Mouse (Mus musculus) mouse embryonic stem cell (cell line): ENCODE results near the gene Gm10300.

ENCODE experiments used
- in situ Hi-C, 2 experiments: fragments of 300-500 bp; cut with MboI; formaldehyde crosslinking; loops; 1 replicate in 1 of 2; 3 replicates in 1 of 2; pipeline ENCODE4 v1.14.3; 2019 to 2020; ENCODE audit warnings: low sequenced_read_pairs in 2 of 2, low pct_unique_long_range_greater_than_20kb in 1 of 2, mixed read lengths in 1 of 2; ENCODE audit not compliant: unreplicated experiment in 1 of 2

Gm10300 gene

DNA sequence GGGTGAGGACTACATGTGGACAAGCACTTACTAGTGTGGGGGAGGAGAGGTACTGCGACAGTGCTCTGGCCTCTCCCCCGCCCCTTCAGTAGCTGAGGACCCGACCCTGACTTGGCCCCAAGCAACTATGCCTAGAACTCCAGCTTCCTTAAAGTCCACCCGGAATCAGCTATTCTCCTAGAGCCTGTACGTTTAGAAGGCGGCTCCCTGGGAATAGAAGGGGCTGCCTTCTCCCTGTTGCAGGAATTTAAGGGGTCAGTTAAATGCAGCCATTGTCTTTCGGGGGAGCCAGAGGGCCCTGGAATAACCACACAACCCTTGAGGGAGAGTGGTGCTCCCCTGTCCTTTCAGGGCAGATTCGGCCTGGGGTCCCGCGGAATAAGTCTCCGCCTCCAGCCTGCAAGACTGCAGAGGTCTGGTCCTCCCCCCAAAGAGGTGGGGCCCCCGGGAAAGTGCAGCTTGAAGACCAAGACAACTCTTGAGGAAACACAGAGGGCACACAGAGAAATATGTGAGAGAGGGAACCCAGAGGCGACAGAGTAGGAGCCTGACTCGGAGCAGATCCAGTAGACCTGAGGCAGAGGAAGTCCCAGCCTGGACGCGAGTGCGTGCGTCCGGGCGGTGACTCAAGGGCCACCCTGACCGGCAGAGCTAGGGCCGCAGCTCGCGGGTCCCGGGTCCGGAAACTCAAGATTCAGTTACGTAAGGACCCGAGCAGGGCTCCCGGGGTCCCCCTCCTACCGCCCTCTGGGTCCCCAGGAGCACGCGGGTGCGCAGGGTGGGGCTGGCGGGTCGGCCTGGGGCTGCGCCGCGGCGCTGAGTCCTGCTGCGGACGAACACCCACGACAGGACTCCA lies at the start of gene Gm10300:
Gene Gm10300 (plus strand): TSS at position 621 of the 856 bp plus-strand sequence.
- in situ Hi-C loops, result no loop called here

DNA sequence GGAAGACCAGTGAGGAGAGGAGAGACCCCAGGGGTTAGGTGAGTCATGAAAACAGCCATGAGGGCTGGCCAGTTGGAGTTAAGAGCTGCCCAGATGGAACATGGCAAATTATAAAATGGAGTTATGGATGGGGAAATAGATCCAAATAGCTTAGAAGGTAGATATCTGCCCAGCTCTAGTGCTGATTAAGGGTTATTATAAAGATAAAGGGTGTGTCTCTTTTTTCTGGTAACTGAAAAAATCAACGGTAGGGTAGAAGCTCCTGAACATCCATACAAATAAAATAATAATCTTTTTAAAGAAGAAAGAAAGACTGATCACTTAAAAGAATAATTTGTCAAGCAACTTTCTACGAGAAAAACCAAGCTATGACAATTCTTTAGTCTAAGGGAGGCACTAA lies 49.2 kb upstream of the Gm10300 start:
- in situ Hi-C loops, result no loop called here

DNA sequence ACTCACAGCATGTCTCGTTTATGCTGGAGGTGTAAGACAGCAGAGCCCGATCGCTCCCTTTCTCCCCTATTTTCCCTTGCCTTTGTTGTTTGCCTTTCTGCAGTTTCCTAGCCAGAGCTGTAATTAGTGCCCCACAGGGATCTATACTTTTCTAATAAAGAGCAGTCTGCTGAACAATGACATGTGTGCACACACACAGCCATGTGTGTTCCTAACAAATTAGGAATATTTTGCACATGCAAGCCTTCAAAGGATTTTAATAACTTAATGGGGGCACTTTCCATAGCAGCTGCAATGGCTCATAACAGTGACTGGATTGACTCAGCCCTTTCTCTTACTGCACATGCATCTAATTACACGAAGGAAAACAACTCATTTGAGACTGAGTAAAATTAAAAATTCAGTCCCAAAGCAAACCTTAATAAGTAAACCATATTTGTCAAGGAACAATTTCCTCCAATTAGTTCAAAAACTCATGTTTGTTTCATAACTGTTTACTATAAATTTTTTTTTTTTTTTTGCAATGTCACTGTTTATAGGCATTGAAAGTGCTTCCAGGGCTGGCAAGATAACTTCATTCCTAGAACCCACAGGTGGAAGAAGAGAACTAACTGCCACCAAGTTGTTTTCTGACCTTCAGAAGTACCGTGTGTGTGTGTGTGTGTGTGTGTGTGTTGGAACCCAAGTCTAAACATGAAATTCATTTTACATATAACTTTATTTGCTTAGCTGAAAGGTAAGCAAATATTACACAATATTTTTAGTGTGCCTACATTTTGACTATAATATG lies 48.6 kb upstream of the Gm10300 start:
- in situ Hi-C loops, result no loop called here

DNA sequence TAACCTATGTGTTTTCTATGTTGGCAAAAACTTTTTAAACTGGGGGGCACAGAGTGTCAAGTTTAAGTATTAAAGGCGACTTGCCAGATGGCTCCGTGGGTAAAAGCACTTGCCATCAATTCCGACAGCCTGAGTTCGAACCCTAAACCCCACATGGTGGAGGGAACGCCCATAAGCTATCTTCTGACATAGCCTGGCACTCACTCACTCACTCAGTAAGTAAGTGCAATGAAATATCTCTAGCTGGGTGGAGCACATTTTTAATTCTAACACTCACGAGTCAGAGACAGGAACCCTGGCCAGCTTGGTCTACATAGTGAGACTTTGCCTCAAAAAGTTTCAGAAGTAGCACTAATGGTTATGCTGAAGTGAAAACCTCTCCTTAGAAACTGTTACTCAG lies 47.3 kb upstream of the Gm10300 start:
- in situ Hi-C loops, result no loop called here

DNA sequence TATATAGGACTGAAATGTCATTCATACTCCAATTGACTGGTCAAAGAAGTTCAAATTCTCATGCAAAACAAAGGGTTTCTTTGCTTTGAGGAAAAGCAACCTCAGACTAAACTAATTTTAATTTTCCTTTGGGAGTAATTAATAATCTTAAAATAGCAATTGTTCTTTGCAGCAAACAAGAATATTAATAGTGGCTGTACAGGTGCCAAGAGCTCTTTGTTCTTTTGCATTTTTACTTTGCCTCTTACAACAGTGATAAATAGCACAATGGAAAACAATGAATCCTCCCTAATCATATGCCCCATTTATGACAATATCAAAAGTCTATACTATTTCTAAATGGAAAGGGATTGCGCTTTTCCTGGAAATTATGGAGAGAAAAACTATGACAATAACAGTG lies 46.7 kb upstream of the Gm10300 start:
- in situ Hi-C loops, result no loop called here

DNA sequence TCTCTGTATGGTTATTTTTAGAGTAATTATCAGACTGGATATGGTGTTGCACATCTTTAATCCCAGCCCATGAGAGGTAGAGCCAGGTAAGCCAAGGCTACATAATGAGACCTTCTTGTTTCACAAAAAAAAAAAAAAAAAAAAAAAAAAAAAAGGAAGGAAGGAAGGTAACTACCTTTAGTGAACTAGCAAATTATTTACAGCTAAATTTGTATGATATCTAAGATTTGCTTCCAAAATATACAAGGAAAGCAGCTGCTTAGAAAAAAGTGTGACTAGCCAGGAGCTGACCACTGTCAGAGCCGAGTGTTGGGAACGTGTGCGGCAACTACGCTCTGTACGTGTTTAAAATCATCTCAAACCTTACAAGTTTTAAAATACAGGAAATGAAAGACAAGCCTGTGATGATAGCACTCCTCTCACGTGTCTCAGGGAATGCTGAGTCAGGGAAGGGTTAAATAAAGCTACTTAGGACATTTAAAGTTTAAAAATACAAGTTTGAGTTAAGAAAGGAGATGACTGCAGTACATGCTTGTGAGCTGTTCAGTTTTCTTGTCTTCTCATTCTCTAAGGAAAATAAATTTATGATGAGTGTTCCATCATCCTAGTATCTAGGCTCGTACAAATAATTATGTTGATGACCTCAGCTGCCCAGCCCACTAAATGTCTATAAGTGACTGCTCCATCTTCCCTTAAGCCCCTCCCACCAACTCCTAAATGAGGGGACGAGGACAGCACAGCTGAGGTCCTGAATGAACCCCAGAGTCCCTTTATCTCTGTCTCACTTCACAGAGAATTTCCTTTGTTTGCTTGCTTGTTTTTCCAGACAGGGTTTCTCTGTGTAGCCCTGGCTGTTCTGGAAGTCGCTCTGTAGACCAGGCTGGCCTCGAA lies 44.4 kb upstream of the Gm10300 start:
- in situ Hi-C loops, result no loop called here

DNA sequence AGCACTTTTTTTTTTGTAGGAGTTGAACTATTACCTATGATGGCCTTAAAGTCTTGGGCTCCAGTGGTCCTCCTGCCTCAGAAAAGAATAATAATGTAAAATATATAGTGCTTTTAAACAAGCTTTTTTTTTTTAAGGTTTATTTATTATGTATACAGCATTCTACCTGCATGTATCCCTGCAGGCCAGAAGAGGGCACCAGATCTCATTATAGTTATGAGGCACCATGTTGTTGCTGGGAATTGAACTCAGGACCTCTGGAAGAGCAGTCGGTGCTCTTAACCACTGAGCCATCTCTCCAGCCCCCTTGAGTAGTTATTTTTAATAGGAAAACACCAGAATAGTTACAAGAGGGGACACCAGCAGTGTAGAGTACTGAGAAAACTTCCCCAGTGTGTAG lies 41.3 kb upstream of the Gm10300 start:
- in situ Hi-C loops, result no loop called here

DNA sequence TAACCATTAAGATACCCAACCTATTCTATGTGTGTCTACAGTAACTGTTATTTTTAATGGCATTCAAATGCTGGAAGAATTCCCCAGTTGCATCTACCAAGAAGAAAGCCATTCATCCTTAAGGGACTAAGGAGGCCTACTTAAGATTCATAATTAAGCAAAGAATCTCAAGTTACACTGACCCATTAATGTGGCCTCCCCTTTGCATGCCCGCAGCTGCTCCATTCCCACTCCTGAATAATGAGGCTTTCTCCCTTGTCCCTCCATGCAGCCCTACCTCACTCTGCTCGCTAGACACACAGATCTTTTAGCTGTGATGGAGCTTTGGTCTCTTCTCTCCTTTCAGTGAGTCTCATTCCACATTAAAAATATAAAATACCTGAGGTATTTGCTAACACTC lies 40.3 kb upstream of the Gm10300 start:
- in situ Hi-C loops, result no loop called here

DNA sequence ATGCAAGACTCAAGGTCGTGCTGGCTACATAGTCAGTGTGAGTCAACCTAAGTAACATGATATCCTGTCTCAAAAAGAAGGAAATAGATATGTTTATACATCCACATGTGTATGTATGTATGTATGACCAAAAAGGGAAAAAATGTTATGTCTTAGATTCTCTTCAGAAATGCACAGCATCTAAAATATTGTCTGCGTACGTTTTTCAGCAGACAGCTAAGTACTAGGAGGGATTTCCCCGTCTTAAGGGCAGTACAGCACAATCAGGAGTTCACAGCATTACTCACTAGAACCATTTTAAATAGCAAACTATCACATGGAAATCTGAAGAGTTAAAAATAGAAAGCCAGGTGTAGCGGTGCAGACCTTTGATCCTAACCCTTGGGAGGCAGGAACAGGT lies 37.4 kb upstream of the Gm10300 start:
- in situ Hi-C loops, result no loop called here

DNA sequence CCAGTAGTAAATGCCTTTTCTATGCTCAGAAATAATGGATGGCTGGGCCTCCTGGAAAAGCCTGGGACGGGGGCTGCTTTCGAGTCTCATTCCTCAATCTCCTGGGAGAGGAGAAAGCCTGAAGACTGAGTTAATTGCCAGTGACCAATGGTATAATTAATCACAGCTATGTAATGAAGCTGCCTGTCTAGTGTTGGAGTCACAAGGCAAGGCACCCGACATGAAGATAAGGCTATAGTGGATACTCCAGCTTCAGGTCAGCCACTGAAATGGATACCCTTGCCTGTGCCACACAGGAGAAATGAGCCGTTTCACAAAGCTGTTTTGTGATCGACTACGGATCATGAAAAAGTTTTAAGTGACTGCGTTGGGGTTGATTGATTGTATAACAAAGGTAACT lies 36.5 kb upstream of the Gm10300 start:
- in situ Hi-C loops, result no loop called here

DNA sequence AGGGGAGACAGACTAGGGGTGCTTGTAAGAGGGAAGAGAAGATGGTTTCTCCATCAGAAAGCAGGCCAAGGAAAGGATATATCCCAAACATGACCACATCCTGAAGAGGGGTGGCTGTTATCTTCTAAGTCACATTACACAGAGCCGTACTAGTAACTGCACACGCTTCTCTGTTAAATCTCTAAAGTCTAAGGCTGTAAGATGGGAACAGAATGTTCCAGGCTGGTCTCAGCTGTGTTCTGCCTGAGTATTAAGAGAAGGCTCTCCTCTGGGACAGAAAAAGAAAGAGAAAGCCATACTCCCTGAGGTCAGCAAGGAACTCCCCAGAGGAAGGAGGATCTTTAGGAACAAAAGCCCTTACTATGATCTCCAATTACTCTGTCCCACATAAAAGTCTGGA lies 35.7 kb upstream of the Gm10300 start:
- in situ Hi-C loops, result no loop called here

DNA sequence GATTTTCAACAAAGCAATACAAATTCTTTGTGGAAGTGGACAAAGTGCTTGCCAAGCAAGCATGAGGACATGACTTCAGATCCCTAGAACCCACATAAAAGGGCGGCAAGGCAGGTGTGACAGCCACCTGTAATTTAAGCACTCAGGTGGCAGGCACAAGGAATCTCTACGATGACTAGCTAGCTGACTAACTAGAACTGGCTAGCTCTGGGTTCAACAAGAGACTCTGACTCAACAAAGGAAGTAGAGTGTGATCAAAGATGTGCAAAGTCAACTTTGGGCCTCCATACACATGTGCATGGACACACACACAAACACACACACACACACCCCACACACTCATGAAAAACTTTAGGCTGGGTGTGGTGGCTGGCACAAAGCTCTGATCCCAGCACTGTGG lies 35.0 kb upstream of the Gm10300 start:
- in situ Hi-C loops, result no loop called here

DNA sequence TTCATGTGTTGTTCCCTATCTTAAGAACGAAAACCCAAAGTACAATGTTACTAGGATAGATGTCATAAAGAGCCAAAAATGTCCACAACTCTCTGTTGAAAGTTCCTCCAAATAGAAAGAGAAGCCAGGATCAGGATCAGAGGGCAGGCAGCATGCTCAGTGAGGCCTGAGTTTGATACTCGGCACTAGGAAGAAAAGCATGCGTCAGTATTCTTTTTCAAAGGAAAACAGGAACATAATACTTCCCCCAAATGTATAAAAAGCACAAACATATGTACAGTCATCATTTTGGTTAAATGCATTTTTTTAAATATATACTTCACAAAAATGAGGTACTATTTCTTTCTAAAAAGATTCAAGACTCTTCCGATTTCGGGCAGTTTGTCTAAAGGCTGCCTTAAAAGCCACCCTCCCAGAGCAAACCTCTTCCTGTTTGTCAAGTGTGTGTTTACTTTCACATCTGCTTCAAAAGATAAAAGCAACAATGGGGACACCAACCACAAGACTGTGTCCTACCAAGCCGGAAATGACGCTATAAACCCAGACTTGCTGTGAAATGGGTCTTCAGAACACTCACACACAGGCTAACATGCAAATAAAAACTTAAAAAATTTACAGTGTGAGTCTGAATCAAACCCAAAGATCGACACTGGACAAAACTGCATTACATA lies 34.4 kb upstream of the Gm10300 start:
- in situ Hi-C loops, result no loop called here

DNA sequence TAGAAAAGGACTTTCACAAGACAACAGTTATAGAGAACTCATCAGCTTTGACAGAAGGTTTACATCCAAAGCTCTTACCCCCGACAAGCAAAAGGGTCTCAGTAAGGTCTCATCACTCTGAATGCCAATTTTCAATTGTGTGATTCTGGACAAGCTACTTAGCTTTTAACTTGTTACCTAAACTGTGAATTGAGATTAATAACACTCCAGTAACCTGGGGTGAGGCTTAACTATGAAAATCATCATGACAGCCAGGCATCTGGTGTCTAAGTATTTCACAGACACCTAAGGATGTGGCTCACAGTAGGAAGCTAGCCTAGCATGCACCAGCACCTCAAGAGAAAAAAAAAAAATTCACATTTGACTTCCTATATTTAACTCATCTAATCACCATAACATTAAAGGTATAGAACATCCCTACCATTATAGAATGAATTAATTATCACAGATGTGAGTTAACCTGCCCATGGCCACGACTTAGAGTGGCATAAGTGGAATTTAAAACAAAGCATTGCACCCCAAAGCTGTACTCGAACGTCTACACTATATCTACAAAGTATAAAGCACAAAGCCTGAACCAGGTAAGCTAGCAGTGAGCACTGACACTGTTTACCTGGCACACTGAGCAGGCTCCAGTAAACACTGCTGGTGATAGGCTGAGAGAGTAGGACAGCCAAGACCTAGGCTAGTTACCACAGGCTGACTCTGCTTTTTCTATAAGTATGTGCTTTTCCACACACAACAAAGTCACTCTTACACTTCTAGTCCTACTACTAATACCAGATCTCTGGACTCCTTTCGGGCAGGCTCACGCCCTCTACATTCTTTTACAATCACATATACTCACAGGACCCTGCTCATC lies 32.8 kb upstream of the Gm10300 start:
- in situ Hi-C loops, result no loop called here

DNA sequence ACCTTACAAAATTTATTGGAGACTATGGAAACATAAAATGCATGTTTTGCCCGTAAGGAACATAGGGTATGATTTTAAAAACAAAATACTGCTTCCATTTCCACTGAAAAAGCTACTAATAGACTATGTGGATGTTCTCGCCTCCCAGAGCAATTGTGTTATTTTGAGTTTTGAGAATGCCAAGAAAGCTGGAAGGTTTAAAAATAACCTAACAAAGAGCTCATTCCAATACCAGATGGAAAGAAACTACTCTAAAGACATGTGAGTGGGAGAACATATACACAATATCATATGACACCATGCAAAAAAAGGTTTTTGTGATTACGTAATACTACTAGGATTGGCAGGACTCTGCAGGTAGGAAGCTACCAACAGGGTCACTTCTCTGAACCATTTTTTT lies 30.8 kb upstream of the Gm10300 start:
- in situ Hi-C loops, result no loop called here

DNA sequence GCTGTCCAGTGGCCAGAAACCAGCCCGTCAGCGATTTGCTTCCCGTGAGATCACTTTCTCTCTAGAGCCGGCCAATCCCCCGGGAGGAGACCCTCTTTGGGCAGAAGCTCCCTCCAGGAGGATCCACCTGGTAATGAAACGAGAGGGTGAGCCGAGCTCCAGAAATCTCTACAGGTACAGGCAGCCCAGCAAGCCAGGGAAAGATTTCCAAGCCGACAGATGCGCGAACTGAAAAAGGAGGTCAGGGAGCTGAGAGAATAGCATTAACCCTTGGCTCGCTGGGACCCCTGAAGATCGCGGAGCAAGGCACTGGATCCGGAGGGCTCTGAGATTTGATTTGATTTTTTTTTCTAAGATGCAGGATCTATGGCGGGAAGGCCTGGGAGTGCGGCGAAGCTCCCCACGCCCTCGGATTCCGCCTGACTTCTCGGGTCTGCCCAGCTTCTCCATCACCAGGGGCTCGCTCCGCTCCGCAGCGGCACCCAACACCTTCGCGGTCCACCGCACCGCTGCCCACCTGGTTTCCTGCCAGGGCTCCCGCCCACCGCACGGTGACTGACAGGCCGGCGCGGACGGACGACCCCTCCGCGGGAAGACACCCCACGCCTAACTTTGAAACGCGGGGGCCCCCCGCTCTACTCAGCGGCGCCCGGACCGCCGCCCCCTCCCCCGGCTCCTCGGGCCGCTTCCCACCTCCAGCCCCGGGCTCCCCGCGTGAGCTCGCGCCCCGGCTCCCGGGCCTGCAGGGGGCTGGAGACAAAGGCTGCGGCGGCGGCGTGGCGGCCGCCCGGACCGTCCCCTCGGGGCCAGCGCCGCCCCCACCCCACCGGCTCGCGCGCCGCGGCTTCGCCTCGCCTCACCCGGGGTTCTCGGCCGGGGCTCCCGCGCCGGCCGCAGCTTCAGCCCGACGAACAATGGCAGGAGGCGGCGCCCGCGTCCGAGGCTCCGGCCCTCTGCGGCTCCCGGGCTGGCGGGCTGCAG lies 26.2 kb upstream of the Gm10300 start:
- in situ Hi-C loops, result no loop called here

DNA sequence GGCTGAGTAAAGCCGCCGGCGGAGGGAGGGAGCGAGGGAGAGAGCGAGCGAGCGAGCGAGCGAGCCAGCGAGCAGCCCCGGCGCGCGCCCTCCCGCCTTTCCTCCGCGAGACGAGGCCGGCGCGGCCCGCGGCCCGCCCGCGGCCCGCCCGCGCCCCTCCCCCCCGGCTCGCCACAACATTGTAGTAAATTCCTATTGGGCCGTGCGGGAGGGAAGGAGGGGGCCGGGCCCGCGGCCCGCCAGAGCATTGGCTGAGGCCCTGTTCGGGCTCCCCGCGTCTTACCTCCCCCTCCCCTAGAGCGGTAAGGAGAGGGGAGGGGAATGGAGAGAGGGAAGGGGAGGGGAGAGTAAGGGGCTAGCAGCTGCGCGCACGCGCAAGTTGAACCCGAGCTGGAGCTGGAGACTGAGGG lies 25.5 kb upstream of the Gm10300 start:
- in situ Hi-C loops, result no loop called here
